Mouse (Mus musculus): ENCODE measurements around the gene Nr1i3. TPM values are rescaled to one million over a fixed set of nuclear protein-coding genes. Genes with fewer than 3 reads are reported as not detected.
"Not testable (repeated sequence)": the region's sequence is repeated elsewhere in the genome, so short reads cannot be mapped to it uniquely, and the experiment has no call there.

Gene Nr1i3
- total and polyA plus RNA-seq, 2 experiments from 2014 or later: 0.16 TPM; not detected in 1

DNA sequence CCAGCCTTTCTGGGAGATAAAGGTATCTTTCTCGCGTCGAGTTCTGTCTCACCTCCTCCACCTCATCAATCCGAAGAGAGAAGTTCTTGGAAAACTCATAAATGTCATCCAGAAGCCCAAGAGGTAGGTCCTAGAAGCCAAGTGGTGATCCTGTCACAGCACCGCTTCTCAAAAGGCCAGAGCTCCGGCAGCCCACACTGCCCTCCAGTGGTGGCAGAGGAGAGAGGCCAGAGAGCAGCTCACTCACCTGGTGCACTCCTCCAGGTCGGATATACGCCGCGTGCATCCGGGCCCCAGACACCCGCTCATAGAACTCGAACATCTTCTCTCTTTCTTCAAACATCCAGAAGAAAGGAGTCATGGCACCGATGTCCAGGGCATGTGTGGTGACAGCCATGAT, 24.7 kb downstream of the Nr1i3 start:
- WGBS: 74% methylated on average over 14 of the region's 14 CpGs
- H3K4me1 ChIP-seq (ENCODE audit: insufficient read depth): no peaks in the 10 kb centered on the region

DNA sequence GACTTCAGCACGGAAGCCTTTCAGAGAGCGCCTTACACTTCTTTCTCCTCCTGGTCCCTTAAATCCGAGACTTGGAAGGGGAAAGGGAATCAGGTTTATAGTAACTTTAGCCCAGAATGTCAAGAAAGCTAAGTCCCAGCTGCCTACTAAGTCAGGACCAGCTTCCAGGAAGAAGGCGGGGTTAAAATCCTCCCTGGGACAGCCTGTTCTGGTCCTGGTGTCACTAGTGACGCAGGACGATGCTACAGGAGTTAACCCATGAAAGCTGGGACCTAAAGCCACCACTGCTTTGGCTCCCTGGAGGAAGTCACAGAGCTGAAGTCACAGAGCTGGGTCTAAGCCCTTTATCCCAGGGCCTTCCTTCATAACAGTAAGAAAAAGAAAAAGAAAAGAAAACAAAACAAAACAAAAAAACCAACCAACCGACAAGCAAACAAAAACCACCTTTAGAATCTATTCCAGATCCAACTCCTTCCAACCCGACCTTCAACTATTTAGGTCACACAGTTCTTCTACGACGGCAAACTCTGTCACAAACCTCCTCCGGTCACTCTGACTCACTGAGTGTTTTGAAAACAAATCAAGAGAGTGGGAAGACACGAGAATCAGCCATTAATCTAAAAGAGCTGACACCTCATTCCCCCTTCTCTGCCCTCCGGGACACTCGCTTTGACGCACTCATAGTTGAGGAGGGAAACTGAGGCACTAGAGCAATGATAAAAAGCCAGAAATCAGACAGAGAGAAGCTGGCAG, 26.4 kb downstream of the Nr1i3 start:
- TF ChIP-seq CTCF (IDR thresholded peaks at IDR 0.05; ENCODE audit: low read depth): no peak
- H3K9ac ChIP-seq: no peak overlapping the region
- H3K27ac ChIP-seq (ENCODE audit: low read depth, low read length): no peak overlapping the region
- no peak overlapping the region for H3K4me3 ChIP-seq (ENCODE audit: low read depth, low read length)
- 83% methylated on average over 15 of the region's 15 CpGs for WGBS
- H3K9me3 ChIP-seq (ENCODE audit: low read length): no peaks in the 10 kb centered on the region
- no peak for ATAC-seq
- H3K27me3 ChIP-seq (ENCODE audit: insufficient read depth, low read length): no peaks in the 10 kb centered on the region
- no peak for DNase-seq
- no peak overlapping the region for H3K4me2 ChIP-seq (ENCODE audit: low read depth)
- H3K36me3 ChIP-seq (ENCODE audit: insufficient read depth): peaks cover 70% of the 10 kb centered on the region
- no peaks in the 10 kb centered on the region for H3K4me1 ChIP-seq (ENCODE audit: insufficient read depth)

More for the DNA sequence above, 24.7 kb downstream of the Nr1i3 start:
- DNase-seq (peak; percentile 52), ATAC-seq (no peak)
- H3K27ac ChIP-seq (ENCODE audit: low read depth, low read length): no peak overlapping the region
- no peak overlapping the region for H3K9ac ChIP-seq
- peak; percentile 76 for TF ChIP-seq CTCF (IDR thresholded peaks at IDR 0.05; ENCODE audit: low read depth)
- H3K9me3 ChIP-seq (ENCODE audit: low read length): no peaks in the 10 kb centered on the region
- no peaks in the 10 kb centered on the region for H3K27me3 ChIP-seq (ENCODE audit: insufficient read depth, low read length)
- H3K36me3 ChIP-seq (ENCODE audit: insufficient read depth): peaks cover 87% of the 10 kb centered on the region
- no peak overlapping the region for H3K4me3 ChIP-seq (ENCODE audit: low read depth, low read length)
- no peak overlapping the region for H3K4me2 ChIP-seq (ENCODE audit: low read depth)

DNA sequence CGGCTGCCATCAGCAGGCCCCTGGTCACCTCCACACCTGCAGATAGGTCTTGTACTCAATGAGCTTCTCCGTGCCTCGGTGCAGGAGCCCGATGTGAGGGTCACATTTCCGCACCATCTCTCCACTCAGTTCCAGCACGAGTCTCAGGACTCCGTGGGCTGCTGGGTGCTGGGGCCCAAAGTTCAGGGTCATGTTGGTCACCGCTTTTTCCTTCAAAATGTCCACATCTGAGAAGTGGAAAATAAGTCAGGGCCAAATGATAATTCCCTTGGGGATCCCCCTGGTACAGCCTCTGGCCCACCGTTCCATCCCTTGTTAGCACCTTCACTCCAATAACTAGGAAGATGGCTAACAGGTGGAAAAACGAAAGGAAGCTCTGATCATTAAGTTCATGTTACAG, 27.1 kb downstream of the Nr1i3 start:
- Histone ChIP-seq H3K9ac (no peak overlapping the region), H3K27me3 (ENCODE audit: insufficient read depth, low read length) (no peaks in the 10 kb centered on the region), H3K9me3 (ENCODE audit: low read length) (no peaks in the 10 kb centered on the region), H3K27ac (ENCODE audit: low read depth, low read length) (no peak overlapping the region), H3K4me2 (ENCODE audit: low read depth) (no peak overlapping the region), H3K4me1 (ENCODE audit: insufficient read depth) (no peaks in the 10 kb centered on the region), H3K36me3 (ENCODE audit: insufficient read depth) (peaks cover 63% of the 10 kb centered on the region), H3K4me3 (ENCODE audit: low read depth, low read length) (no peak overlapping the region)
- no peak for DNase-seq
- ATAC-seq: no peak
- 95% methylated on average over 10 of the region's 10 CpGs for WGBS
- no peak for TF ChIP-seq CTCF (IDR thresholded peaks at IDR 0.05; ENCODE audit: low read depth)

DNA sequence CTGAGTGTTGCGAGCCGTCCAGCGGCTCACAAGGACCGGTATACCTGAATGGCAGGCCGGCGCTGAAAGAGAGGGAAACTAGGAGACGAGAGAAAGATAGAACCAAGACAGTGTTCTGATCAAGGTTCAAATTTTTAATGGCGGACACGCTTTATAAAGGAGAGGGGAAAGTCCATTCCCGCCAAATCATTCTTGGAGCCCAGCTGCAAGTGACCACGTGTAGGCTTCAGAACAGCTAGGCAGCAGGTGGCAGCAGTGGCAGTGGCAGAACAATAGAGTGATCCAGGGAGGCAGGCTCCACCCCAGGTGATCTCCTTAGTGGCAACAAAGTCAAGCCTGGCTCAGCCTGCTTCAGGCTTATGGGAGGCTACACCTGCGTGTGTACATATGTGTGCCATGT, 28.2 kb downstream of the Nr1i3 start:
- H3K4me2 ChIP-seq (ENCODE audit: low read depth); DNase-seq; H3K9me3 ChIP-seq (ENCODE audit: low read length); H3K4me1 ChIP-seq (ENCODE audit: insufficient read depth); H3K27me3 ChIP-seq (ENCODE audit: insufficient read depth, low read length); ATAC-seq; H3K27ac ChIP-seq (ENCODE audit: low read depth, low read length); H3K9ac ChIP-seq; H3K4me3 ChIP-seq (ENCODE audit: low read depth, low read length): not testable (repeated sequence)
- 81% methylated on average over 12 of the region's 12 CpGs for WGBS
- peaks cover 55% of the 10 kb centered on the region for H3K36me3 ChIP-seq (ENCODE audit: insufficient read depth)

DNA sequence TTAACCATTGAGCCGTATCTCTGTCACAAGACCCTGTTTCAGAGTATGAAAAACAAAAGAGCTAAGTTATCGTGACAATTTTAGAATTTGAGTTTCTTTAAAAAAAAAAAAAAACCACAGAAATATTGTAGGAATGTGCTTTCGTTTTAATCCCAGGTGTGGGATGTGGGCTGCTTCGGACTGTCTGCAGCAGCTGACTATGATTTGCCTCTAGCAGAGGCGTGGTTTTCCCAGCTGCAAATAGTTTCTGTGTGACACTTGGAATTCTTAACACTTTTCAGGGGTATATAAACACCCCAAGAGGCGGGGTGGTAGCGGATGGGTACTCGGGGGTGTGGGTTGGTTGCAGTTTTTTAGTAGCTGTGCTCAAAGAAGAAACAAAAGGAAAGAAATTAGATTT, 31.6 kb downstream of the Nr1i3 start:
- Histone ChIP-seq H3K27me3 (ENCODE audit: insufficient read depth, low read length) (no peaks in the 10 kb centered on the region), H3K4me1 (ENCODE audit: insufficient read depth) (0 out of 2 replicates have a peak, but pooled peaks cover 2% of the 10 kb centered on the region), H3K36me3 (ENCODE audit: insufficient read depth) (peaks cover 23% of the 10 kb centered on the region), H3K9me3 (ENCODE audit: low read length) (no peaks in the 10 kb centered on the region), H3K4me3 (ENCODE audit: low read depth, low read length) (no peak overlapping the region), H3K9ac (no peak overlapping the region), H3K4me2 (ENCODE audit: low read depth) (no peak overlapping the region), H3K27ac (ENCODE audit: low read depth, low read length) (no peak overlapping the region)
- ATAC-seq: no peak
- DNase-seq: no peak
- 94% methylated on average over 8 of the region's 8 CpGs for WGBS
- TF ChIP-seq CTCF (IDR thresholded peaks at IDR 0.05; ENCODE audit: low read depth): no peak

DNA sequence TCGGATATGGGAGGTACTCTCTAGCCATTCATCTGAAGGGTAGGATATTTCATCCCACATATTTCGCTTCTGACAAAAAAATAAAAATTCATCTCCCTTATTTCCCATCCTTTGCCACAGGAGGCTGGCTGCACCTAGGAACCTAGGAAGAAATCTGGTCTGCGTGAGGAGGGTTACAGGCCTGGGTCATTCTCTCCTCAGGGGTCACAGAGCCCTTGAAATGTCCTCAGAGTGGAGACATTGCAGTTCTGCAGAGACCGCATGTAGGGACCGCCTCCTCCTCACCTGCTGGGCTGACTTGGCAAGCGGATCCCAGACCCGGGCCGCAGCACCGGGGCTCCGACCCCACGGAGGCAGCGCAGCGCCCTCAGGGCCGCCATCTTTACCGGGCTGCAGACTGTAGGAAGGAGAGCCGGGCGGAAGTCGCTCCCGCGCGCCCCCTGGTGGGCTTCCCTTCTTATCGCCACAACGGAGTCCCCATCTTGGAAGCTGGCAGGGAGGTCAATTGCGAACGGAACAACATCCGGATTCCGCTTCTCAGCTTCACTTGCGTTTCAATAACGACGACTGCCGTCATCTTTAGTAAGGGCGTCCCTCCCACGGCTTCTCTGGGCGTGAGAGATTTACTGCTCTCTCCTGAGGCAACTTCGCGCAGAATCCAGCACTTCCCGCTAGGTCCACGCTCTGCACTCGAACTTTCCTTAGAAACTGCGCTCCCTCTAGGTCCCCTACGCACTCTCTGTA, 33.1 kb downstream of the Nr1i3 start:
- peaks cover 10% of the 10 kb centered on the region; the same call in 1 of the 2 replicates for H3K4me1 ChIP-seq (ENCODE audit: insufficient read depth)
- DNase-seq (peak; percentile 99), ATAC-seq (peak; percentile 96)
- peak overlapping the region; percentile 75 for H3K27ac ChIP-seq (ENCODE audit: low read depth, low read length)
- H3K4me2 ChIP-seq (ENCODE audit: low read depth): peak overlapping the region; percentile 64
- H3K36me3 ChIP-seq (ENCODE audit: insufficient read depth): 0 out of 2 replicates have a peak, but pooled peaks cover 9% of the 10 kb centered on the region
- no peaks in the 10 kb centered on the region for H3K27me3 ChIP-seq (ENCODE audit: insufficient read depth, low read length)
- no peaks in the 10 kb centered on the region for H3K9me3 ChIP-seq (ENCODE audit: low read length)
- WGBS: 2% methylated on average over 41 of the region's 41 CpGs
- H3K4me3 ChIP-seq (ENCODE audit: low read depth, low read length): peak overlapping the region; percentile 75
- peak overlapping the region; percentile 92 for H3K9ac ChIP-seq
- peak; percentile 95 for TF ChIP-seq CTCF (IDR thresholded peaks at IDR 0.05; ENCODE audit: low read depth)

DNA sequence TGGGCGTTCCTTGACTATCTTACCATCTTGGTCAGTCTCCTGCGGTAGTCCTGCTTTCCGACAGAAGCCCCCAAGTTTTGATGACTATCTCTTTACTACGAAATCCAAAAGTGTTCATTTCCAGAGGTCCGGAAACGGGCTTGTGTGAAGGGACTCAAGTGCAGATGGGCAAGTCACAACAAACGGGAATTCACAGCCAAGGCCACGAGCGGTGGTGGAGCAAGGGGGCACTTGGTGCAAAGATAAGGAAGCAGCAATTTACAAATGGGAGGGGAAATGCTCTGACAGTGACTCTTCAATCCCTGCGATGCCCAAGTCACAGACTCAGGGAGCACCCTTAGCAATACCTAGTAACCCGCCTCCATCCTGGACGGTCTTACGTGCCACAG, 33.7 kb downstream of the Nr1i3 start:
- Histone ChIP-seq H3K27me3 (ENCODE audit: insufficient read depth, low read length) (no peaks in the 10 kb centered on the region), H3K4me3 (ENCODE audit: low read depth, low read length) (peak overlapping the region; percentile 75), H3K4me1 (ENCODE audit: insufficient read depth) (peaks cover 15% of the 10 kb centered on the region; the same call in 1 of the 2 replicates), H3K27ac (ENCODE audit: low read depth, low read length) (peak overlapping the region; percentile 75; the same call in 1 of the 2 replicates), H3K9me3 (ENCODE audit: low read length) (no peaks in the 10 kb centered on the region), H3K36me3 (ENCODE audit: insufficient read depth) (0 out of 2 replicates have a peak, but pooled peaks cover 6% of the 10 kb centered on the region), H3K4me2 (ENCODE audit: low read depth) (peak overlapping the region; percentile 63), H3K9ac (peak overlapping the region; percentile 36)
- WGBS: 17% methylated on average over 13 of the region's 13 CpGs
- DNase-seq: no peak
- TF ChIP-seq CTCF (IDR thresholded peaks at IDR 0.05; ENCODE audit: low read depth): no peak
- 0 out of 2 replicates have a peak, but pooled peaks have one; percentile 0 for ATAC-seq

All from forebrain, postnatal 0 days (tissue).